Mouse (Mus musculus) MEL (cell line): ENCODE measurements around the gene Il1f5.

ENCODE experiments used
- BHLHE40 ChIP-seq: IDR thresholded peaks from 2 replicates; pipeline ENCODE4 v1.6.1; 2012; ENCODE audit warnings: low read depth, mild to moderate bottlenecking, inconsistent platforms, low read length, improper control_type of control experiment, borderline replicate concordance
- CTCF ChIP-seq, 3 experiments: IDR thresholded peaks in 2 of 3; conservative IDR thresholded peaks in 1 of 3; 2 replicates each; pipeline ENCODE4 v1.5.1; 2011 to 2012; ENCODE audit warnings: low read length in 3 of 3, low read depth in 2 of 3, mild to moderate bottlenecking in 2 of 3, improper control_type of control experiment in 1 of 3, inconsistent platforms in 1 of 3, mixed read lengths in 1 of 3, moderate library complexity in 1 of 3; ENCODE audit not compliant: control insufficient read depth in 1 of 3, insufficient read depth in 1 of 3, poor library complexity in 1 of 3, severe bottlenecking in 1 of 3
- EP300 ChIP-seq, 2 experiments: IDR thresholded peaks; 2 replicates each; pipeline ENCODE4 v1.6.1; 2011; ENCODE audit warnings: improper control_type of control experiment in 2 of 2, low read length in 2 of 2, low read depth in 1 of 2, mild to moderate bottlenecking in 1 of 2
- POLR2AphosphoS2 ChIP-seq: IDR thresholded peaks from 2 replicates; pipeline ENCODE4 v1.6.1; 2011; ENCODE audit warnings: low read length, improper control_type of control experiment
- UBTF ChIP-seq: IDR thresholded peaks from 2 replicates; pipeline ENCODE4 v1.6.1; 2012; ENCODE audit warnings: low read depth, mild to moderate bottlenecking, inconsistent platforms, low read length, improper control_type of control experiment, moderate library complexity, borderline replicate concordance; ENCODE audit not compliant: insufficient read depth

DNA sequence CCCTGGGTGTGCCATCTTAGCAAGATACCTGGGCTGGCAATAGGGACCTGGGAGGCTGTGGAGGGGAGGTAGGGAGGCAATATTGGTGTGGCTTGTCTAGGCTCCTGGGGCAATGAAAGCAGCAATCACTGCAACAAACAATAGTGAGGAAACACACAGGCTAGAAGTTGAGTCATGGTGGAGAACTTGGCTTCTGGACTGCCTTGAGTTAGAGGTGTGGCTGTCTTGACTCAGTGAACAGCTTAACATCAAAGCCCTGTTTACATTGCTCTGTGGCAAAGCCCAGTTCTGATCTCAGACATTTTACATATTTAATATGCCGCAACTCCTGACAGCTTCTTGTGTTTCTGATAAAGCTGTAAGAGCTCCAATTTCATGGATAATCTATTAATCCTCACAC is 9.3 kb upstream of the Il1f5 start:
- TF ChIP-seq EP300 (IDR thresholded peaks at IDR 0.05; ENCODE audit: low read depth in 1 of 2, low read length in 2 of 2) (no peak), POLR2AphosphoS2 (no peak), CTCF (IDR thresholded peaks at IDR 0.05 in 2 of 3, conservative IDR thresholded peaks at IDR 0.05 in 1 of 3; ENCODE audit: control insufficient read depth in 1 of 3, insufficient read depth in 1 of 3, low read depth in 2 of 3, low read length in 3 of 3, poor library complexity in 1 of 3, severe bottlenecking in 1 of 3) (no peak), UBTF (no peak), BHLHE40 (no peak)
